Mouse (Mus musculus) liver, adult 2 months (tissue): ENCODE results near the gene Ntn4. TPM values are rescaled to one million over a fixed set of nuclear protein-coding genes. Genes with fewer than 3 reads are reported as not detected.

ENCODE experiments used
- DNase-seq: peaks from one replicate; pipeline ENCODE4 v3.0.0-alpha.2; 2011; ENCODE audit warnings: low read depth, low spot score; ENCODE audit errors: extremely low read depth
- H3K27ac ChIP-seq: fragments of 200-500 bp; replicated peaks from 2 replicates; pipeline ENCODE4 v1.5.1; 2012; ENCODE audit warnings: low read depth, mild to moderate bottlenecking, control low read depth, inconsistent platforms, low read length; ENCODE audit not compliant: insufficient read depth
- H3K27me3 ChIP-seq: fragments of 200-500 bp; 2 replicates; pipeline ENCODE4 v1.6.1; 2012; ENCODE audit warnings: mild to moderate bottlenecking, moderate library complexity, low read length, inconsistent platforms; ENCODE audit not compliant: control insufficient read depth, insufficient read depth
- H3K36me3 ChIP-seq: fragments of 200-500 bp; 2 replicates; pipeline ENCODE4 v1.6.1; 2012; ENCODE audit warnings: low read length, inconsistent platforms; ENCODE audit not compliant: control insufficient read depth, insufficient read depth
- H3K4me1 ChIP-seq: fragments of 200-500 bp; 2 replicates; pipeline ENCODE4 v1.6.1; 2011; ENCODE audit warnings: low read length; ENCODE audit not compliant: control insufficient read depth, insufficient read depth
- H3K4me3 ChIP-seq: fragments of 200-500 bp; 2 replicates; pipeline ENCODE4 v1.5.1; 2011; ENCODE audit warnings: low read depth, mild to moderate bottlenecking, control low read depth, low read length, moderate library complexity; ENCODE audit not compliant: insufficient read depth
- H3K79me2 ChIP-seq: fragments of 200-500 bp; 2 replicates; pipeline ENCODE4 v1.6.1; 2012; ENCODE audit warnings: inconsistent platforms, mild to moderate bottlenecking, low read length, moderate library complexity; ENCODE audit not compliant: control insufficient read depth, insufficient read depth
- H3K9ac ChIP-seq: fragments of 200-500 bp; 2 replicates; pipeline ENCODE4 v1.6.1; 2012; ENCODE audit warnings: low read depth, mild to moderate bottlenecking, control low read depth, inconsistent platforms, low read length
- CTCF ChIP-seq: fragments of 200-500 bp; IDR thresholded peaks from 2 replicates; pipeline ENCODE4 v1.5.1; 2011; ENCODE audit warnings: low read depth, low read length, control low read depth
- POLR2A ChIP-seq: fragments of 200-500 bp; IDR thresholded peaks from 2 replicates; pipeline ENCODE4 v1.6.1; 2011; ENCODE audit warnings: low read length, control low read depth; ENCODE audit not compliant: insufficient read depth; ENCODE audit errors: extremely low read depth
- WGBS: fragments of 180-500 bp; shearing (Covaris S2); methylation state at CpG from one replicate; pipeline ENCODE4 v1.1.7; 2018; 5-methylcytosine and 5-hydroxymethylcytosine counted together
- polyA plus RNA-seq: library from polyadenylated mRNA; depleted of rRNA; stranded (reverse); fragments of >200 nt; gene quantifications from 2 replicates; pipeline ENCODE4 v1.2.3, GENCODE M21; 2012; rRNA removed
- total RNA-seq: library from RNA; depleted of rRNA; stranded (reverse); fragments of >200 nt; gene quantifications from 2 replicates; pipeline ENCODE4 v1.2.3, GENCODE M21; 2014; rRNA removed

Ntn4 gene
- total RNA-seq: 8.0 and 11.7 TPM in 2 replicates
- 3.1 and 4.0 TPM in 2 replicates for polyA plus RNA-seq

- 10% methylated on average over 28 of the region's 30 CpGs for WGBS
These were observed at the start of gene Ntn4 for GRCm38 (mm10) chr10:93640521-93640952. TSS of gene Ntn4 (plus strand) at chr10:93640681.

GRCm38 (mm10) chr10:93592456-93592855, 48.0 kb upstream of the Ntn4 start:
- Histone ChIP-seq H3K36me3 (no peaks in the 10 kb centered on the region), H3K9ac (no peak overlapping the region), H3K27ac (no peak overlapping the region), H3K4me1 (peaks cover 7% of the 10 kb centered on the region; the same call in 1 of the 2 replicates), H3K79me2 (peaks cover 8% of the 10 kb centered on the region), H3K27me3 (no peaks in the 10 kb centered on the region), H3K4me3 (no peak overlapping the region)
- TF ChIP-seq POLR2A (no peak), CTCF (peak; percentile 39)
- WGBS: 64% methylated on average over 12 of the region's 12 CpGs
- DNase-seq: no peak

More at GRCm38 (mm10) chr10:93640521-93640952, at the start of gene Ntn4:
- 0 out of 2 replicates have a peak within 1 kb of the TSS, but pooled peaks have one; percentile 14 for H3K27ac ChIP-seq
- peak within 1 kb of the TSS; percentile 60 for H3K4me3 ChIP-seq
- H3K27me3 ChIP-seq: no peaks in the 10 kb centered on the region; the same call in 1 of the 2 replicates
- no peaks in the 10 kb centered on the region for H3K79me2 ChIP-seq
- H3K9ac ChIP-seq: peak within 1 kb of the TSS; percentile 83
- no peak for DNase-seq
- TF ChIP-seq CTCF: no peak
- no peak for TF ChIP-seq POLR2A
- H3K4me1 ChIP-seq: no peaks in the 10 kb centered on the region
- no peaks in the 10 kb centered on the region for H3K36me3 ChIP-seq

GRCm38 (mm10) chr10:93594022-93594482, 46.4 kb upstream of the Ntn4 start:
- Histone ChIP-seq H3K79me2 (peaks cover 1% of the 10 kb centered on the region; the same call in 1 of the 2 replicates), H3K9ac (0 out of 2 replicates have a peak overlapping the region, but pooled peaks have one; percentile 13), H3K27ac (no peak overlapping the region), H3K27me3 (no peaks in the 10 kb centered on the region), H3K4me3 (no peak overlapping the region), H3K36me3 (no peaks in the 10 kb centered on the region), H3K4me1 (peaks cover 4% of the 10 kb centered on the region; the same call in 1 of the 2 replicates)
- 2% methylated on average over 22 of the region's 22 CpGs for WGBS
- TF ChIP-seq CTCF: peak; percentile 60
- no peak for TF ChIP-seq POLR2A
- peak; percentile 77 for DNase-seq

GRCm38 (mm10) chr10:93595831-93596230, 44.6 kb upstream of the Ntn4 start:
- Histone ChIP-seq H3K36me3 (no peaks in the 10 kb centered on the region), H3K4me3 (no peak overlapping the region), H3K4me1 (peaks cover 2% of the 10 kb centered on the region; the same call in 1 of the 2 replicates), H3K27me3 (no peaks in the 10 kb centered on the region), H3K79me2 (no peaks in the 10 kb centered on the region), H3K9ac (no peak overlapping the region), H3K27ac (no peak overlapping the region)
- TF ChIP-seq POLR2A (no peak), CTCF (no peak)
- WGBS: 59% methylated on average over 4 of the region's 4 CpGs
- DNase-seq: no peak

- Histone ChIP-seq H3K27ac (no peak overlapping the region), H3K4me1 (peaks cover 2% of the 10 kb centered on the region; the same call in 1 of the 2 replicates), H3K36me3 (no peaks in the 10 kb centered on the region), H3K27me3 (no peaks in the 10 kb centered on the region), H3K79me2 (no peaks in the 10 kb centered on the region), H3K9ac (no peak overlapping the region), H3K4me3 (no peak overlapping the region)
- no peak for DNase-seq
- 78% methylated on average over 3 of the region's 3 CpGs for WGBS
- TF ChIP-seq CTCF: no peak
- TF ChIP-seq POLR2A: no peak
These were observed 43.8 kb upstream of the Ntn4 start for GRCm38 (mm10) chr10:93596641-93597040.

GRCm38 (mm10) chr10:93602309-93602708, 38.2 kb upstream of the Ntn4 start:
- H3K27me3 ChIP-seq: no peaks in the 10 kb centered on the region
- H3K4me1 ChIP-seq: no peaks in the 10 kb centered on the region
- no peak overlapping the region for H3K9ac ChIP-seq
- WGBS: 92% methylated on average over 5 of the region's 5 CpGs
- TF ChIP-seq POLR2A (no peak), CTCF (no peak)
- H3K27ac ChIP-seq: no peak overlapping the region
- H3K79me2 ChIP-seq: no peaks in the 10 kb centered on the region
- H3K36me3 ChIP-seq: no peaks in the 10 kb centered on the region
- DNase-seq: no peak
- H3K4me3 ChIP-seq: no peak overlapping the region
